Mouse (Mus musculus) bone marrow macrophage, adult 2 months (primary cell): ENCODE data around the gene Vav2.

ENCODE experiments used
- CTCF ChIP-seq: IDR thresholded peaks from 2 replicates; pipeline ENCODE4 v1.5.1; 2012; ENCODE audit warnings: low read depth, mild to moderate bottlenecking, low read length, moderate library complexity
- POLR2A ChIP-seq: IDR thresholded peaks from 2 replicates; pipeline ENCODE4 v1.6.1; 2012; ENCODE audit warnings: mild to moderate bottlenecking, low read depth, low read length, borderline replicate concordance

GRCm38 (mm10) chr2:27265819-27266218 is 161.0 kb downstream of the Vav2 start:
- TF ChIP-seq CTCF (no peak), POLR2A (no peak)
